Comparison of ENCODE assay signal across 8 mouse cellular contexts in genomic region chr17:34031465-34032173, GRCm38 (mm10). TPM values are rescaled to one million over a fixed set of nuclear protein-coding genes. Genes with fewer than 3 reads are reported as not detected.
DNase-seq lines count a peak whose midpoint lies in the region; ATAC-seq and TF ChIP-seq lines count a peak whose summit lies in the region.

Gene Slc39a7 (minus strand): TSS chr17:34031682.
Gene Rxrb (plus strand): TSS chr17:34031812.

- H3K9me3 ChIP-seq in G1E (replicated peaks), result no peaks in the 10 kb centered on the region
- H3K9me3 ChIP-seq in forebrain, embryonic 16.5 days (ENCODE audit: control insufficient read depth, low read length), result no peaks in the 10 kb centered on the region
- H3K9me3 ChIP-seq in lung, embryonic 14.5 days (ENCODE audit: low read depth, low read length), result no peaks in the 10 kb centered on the region

- peak within 1 kb of the TSS; percentile 91 for H3K4me3 ChIP-seq in G1E (ENCODE audit: low read depth, low read length)
- peak within 1 kb of the TSS; percentile 81 for H3K4me3 ChIP-seq in forebrain, embryonic 16.5 days (replicated peaks; ENCODE audit: low read length)
- H3K4me3 ChIP-seq in layer of hippocampus, adult 2 months, result peak within 1 kb of the TSS; percentile 84
- peak within 1 kb of the TSS; percentile 79 for H3K4me3 ChIP-seq in lung, embryonic 14.5 days (ENCODE audit: low read depth, low read length)
- H3K4me3 ChIP-seq in olfactory bulb, adult 2 months (ENCODE audit: insufficient read depth, low read depth, low read length), result peak within 1 kb of the TSS; percentile 59
- H3K4me3 ChIP-seq in thymus, adult 2 months (ENCODE audit: control insufficient read depth, insufficient read depth, low read length), result peak within 1 kb of the TSS; percentile 81

- TF ChIP-seq CTCF in G1E (IDR thresholded peaks at IDR 0.05; ENCODE audit: low read depth, low read length), result no peak
- no peak for TF ChIP-seq CTCF in layer of hippocampus, adult 2 months (conservative IDR thresholded peaks at IDR 0.05)
- TF ChIP-seq CTCF in lung, embryonic 14.5 days (IDR thresholded peaks at IDR 0.05; ENCODE audit: low read depth), result no peak
- no peak for TF ChIP-seq CTCF in olfactory bulb, adult 2 months (IDR thresholded peaks at IDR 0.05; ENCODE audit: insufficient read depth, low read depth, low read length)
- TF ChIP-seq CTCF in thymus, adult 2 months (IDR thresholded peaks at IDR 0.05; ENCODE audit: borderline replicate concordance, control insufficient read depth, extremely low read depth, insufficient read depth, low read length, poor library complexity), result peak; percentile 36; the same call in 1 of the 2 replicates

- peak; percentile 51 for TF ChIP-seq POLR2A in olfactory bulb, adult 2 months (IDR thresholded peaks at IDR 0.05; ENCODE audit: insufficient read depth, low read depth, low read length)
- TF ChIP-seq POLR2A in thymus, adult 2 months (IDR thresholded peaks at IDR 0.05; ENCODE audit: control insufficient read depth, extremely low read depth, insufficient read depth, low read length, poor library complexity), result peak; percentile 82

- H3K4me1 ChIP-seq in G1E (ENCODE audit: insufficient read depth, low read depth, low read length), result peaks cover 72% of the 10 kb centered on the region
- H3K4me1 ChIP-seq in forebrain, embryonic 16.5 days (replicated peaks; ENCODE audit: control insufficient read depth, insufficient read depth, low read length), result peaks cover 47% of the 10 kb centered on the region
- H3K4me1 ChIP-seq in lung, embryonic 14.5 days (ENCODE audit: insufficient read depth), result peaks cover 29% of the 10 kb centered on the region; the same call in 1 of the 2 replicates
- H3K4me1 ChIP-seq in olfactory bulb, adult 2 months (ENCODE audit: control insufficient read depth, insufficient read depth, low read length), result peaks cover 50% of the 10 kb centered on the region
- peaks cover 40% of the 10 kb centered on the region for H3K4me1 ChIP-seq in thymus, adult 2 months (replicated peaks; ENCODE audit: control insufficient read depth, insufficient read depth, low read length)

- H3K36me3 ChIP-seq in G1E (replicated peaks), result peaks cover 73% of the 10 kb centered on the region
- peaks cover 17% of the 10 kb centered on the region for H3K36me3 ChIP-seq in forebrain, embryonic 16.5 days (ENCODE audit: control insufficient read depth, insufficient read depth)
- peaks cover 51% of the 10 kb centered on the region for H3K36me3 ChIP-seq in lung, embryonic 14.5 days (ENCODE audit: insufficient read depth)
- peaks cover 6% of the 10 kb centered on the region for H3K36me3 ChIP-seq in thymus, adult 2 months (ENCODE audit: control insufficient read depth, insufficient read depth, low read length)

- peak; percentile 98 for DNase-seq in G1E (ENCODE audit: low spot score)
- peak; percentile 98 for DNase-seq in cerebellum, adult 18-20 months
- peak; percentile 98 to 99 for DNase-seq in heart, postnatal 36 days
- peak; percentile 98 to 99 for DNase-seq in layer of hippocampus, adult 2 months (ENCODE audit: low spot score in 2 of 2)
- peak; percentile 99 for DNase-seq in lung, embryonic 14.5 days
- DNase-seq in thymus, adult 2 months, result peak; percentile 99

- peak within 1 kb of the TSS; percentile 95 for H3K27ac ChIP-seq in forebrain, embryonic 16.5 days (ENCODE audit: low read length)
- H3K27ac ChIP-seq in layer of hippocampus, adult 2 months, result peak within 1 kb of the TSS; percentile 99
- peak within 1 kb of the TSS; percentile 96 for H3K27ac ChIP-seq in lung, embryonic 14.5 days (ENCODE audit: low read depth)
- peak within 1 kb of the TSS; percentile 36; the same call in 1 of the 2 replicates for H3K27ac ChIP-seq in olfactory bulb, adult 2 months (ENCODE audit: insufficient read depth, low read depth, low read length)
- peak within 1 kb of the TSS; percentile 61 for H3K27ac ChIP-seq in thymus, adult 2 months (ENCODE audit: control insufficient read depth, insufficient read depth, low read length)

- intact Hi-C loops in heart, postnatal 36 days (cut with DNase I), result loop anchor here (5.0 kb wide), 1 partner anchor 86 kb away; the partner anchor contains the start of gene H2-DMa

- H3K27me3 ChIP-seq in G1E (ENCODE audit: insufficient read depth, low read length), result no peaks in the 10 kb centered on the region
- H3K27me3 ChIP-seq in forebrain, embryonic 16.5 days (replicated peaks; ENCODE audit: control insufficient read depth, insufficient read depth, low read length), result no peaks in the 10 kb centered on the region
- H3K27me3 ChIP-seq in lung, embryonic 14.5 days (ENCODE audit: insufficient read depth, low read length), result no peaks in the 10 kb centered on the region
- H3K27me3 ChIP-seq in thymus, adult 2 months (ENCODE audit: control insufficient read depth, insufficient read depth, low read length), result no peaks in the 10 kb centered on the region

- under 1% methylated on average over 60 of the region's 88 CpGs for WGBS in forebrain, embryonic 16.5 days
- under 1% methylated on average over 79 of the region's 88 CpGs for WGBS in lung, embryonic 14.5 days
- under 1% methylated on average over 83 of the region's 88 CpGs for WGBS in olfactory bulb, adult 2 months
- under 1% methylated on average over 80 of the region's 88 CpGs for WGBS in thymus, adult 2 months

- H3K9ac ChIP-seq in forebrain, embryonic 16.5 days (replicated peaks; ENCODE audit: low read depth, low read length), result peak within 1 kb of the TSS; percentile 86
- H3K9ac ChIP-seq in lung, embryonic 14.5 days, result peak within 1 kb of the TSS; percentile 92

- peak within 1 kb of the TSS; percentile 99 for H3K4me2 ChIP-seq in forebrain, embryonic 16.5 days (ENCODE audit: low read length)
- peak within 1 kb of the TSS; percentile 98 for H3K4me2 ChIP-seq in lung, embryonic 14.5 days

- peak; percentile 46 for ATAC-seq in G1E (ENCODE audit: extremely low read depth, insufficient number of reproducible peaks, low FRiP score, poor library complexity, severe bottlenecking)
- peak; percentile 81 for ATAC-seq in forebrain, embryonic 16.5 days
- ATAC-seq in lung, embryonic 14.5 days (ENCODE audit: insufficient read depth), result peak; percentile 72

RNA-seq across cellular contexts. Expression of gene Slc39a7, which starts in this region (rescaled TPM):
- total RNA-seq in G1E (2014; fragmentation: Nextera tagmentation) (16.9 and 17.5 TPM in 2 replicates), G1E (2017) (58.0 and 60.1 TPM in 2 replicates)
- 66.0 and 98.1 TPM in 2 replicates for polyA plus RNA-seq in G1E (2012)
- polyA plus RNA-seq in forebrain, embryonic 16.5 days (2015; fragmentation: Nextera tagmentation; extraction: Ambion mirVana), result 148 and 157 TPM in 2 replicates
- total RNA-seq in heart, postnatal 36 days (2021), result 10 to 100 TPM; 56.9 to 60.7 TPM
- 10 to 100 TPM; 97.7 to 98.9 TPM for total RNA-seq in layer of hippocampus, adult 2 months (2021)
- 102 and 105 TPM in 2 replicates for polyA plus RNA-seq in lung, embryonic 14.5 days (2014; fragmentation: Nextera tagmentation; extraction: Ambion mirVana)
- not detected in 2 replicates for polyA plus RNA-seq in olfactory bulb, adult 2 months (2012; ENCODE audit: insufficient read depth, insufficient read length, low replicate concordance, missing spikeins)
- 187 and 195 TPM in 2 replicates for polyA plus RNA-seq in thymus, adult 2 months (2012; rRNA removed)

RNA-seq across cellular contexts. Expression of gene Rxrb, which starts in this region (rescaled TPM):
- total RNA-seq in G1E (2014; fragmentation: Nextera tagmentation), result 27.7 and 29.7 TPM in 2 replicates
- 30.5 and 34.7 TPM in 2 replicates for total RNA-seq in G1E (2017)
- 175 and 211 TPM in 2 replicates for polyA plus RNA-seq in G1E (2012)
- 55.6 and 60.2 TPM in 2 replicates for polyA plus RNA-seq in forebrain, embryonic 16.5 days (2015; fragmentation: Nextera tagmentation; extraction: Ambion mirVana)
- 10 to 100 TPM; 39.8 to 41.8 TPM for total RNA-seq in heart, postnatal 36 days (2021)
- total RNA-seq in layer of hippocampus, adult 2 months (2021), result 10 to 100 TPM; 80.6 to 85.5 TPM
- polyA plus RNA-seq in lung, embryonic 14.5 days (2014; fragmentation: Nextera tagmentation; extraction: Ambion mirVana), result 30.3 and 35.3 TPM in 2 replicates
- not detected in 2 replicates for polyA plus RNA-seq in olfactory bulb, adult 2 months (2012; ENCODE audit: insufficient read depth, insufficient read length, low replicate concordance, missing spikeins)
- polyA plus RNA-seq in thymus, adult 2 months (2012; rRNA removed), result 143 and 164 TPM in 2 replicates

Comparison
In these comparisons a context has a peak if more than half of its experiments do, and no peak if none do; other contexts are left out.
1. Peak in every context shown above with its lines: DNase-seq, ATAC-seq, H3K4me3 ChIP-seq and H3K27ac ChIP-seq.
2. H3K27ac ChIP-seq: peak in every context shown above with its lines; median percentile 99 in layer of hippocampus, adult 2 months; 96 in lung, embryonic 14.5 days; 95 in forebrain, embryonic 16.5 days; 61 in thymus, adult 2 months; 36 in olfactory bulb, adult 2 months.